Mouse (Mus musculus): ENCODE measurements around the gene Lrig1.
"Not testable (repeated sequence)": the region's sequence is repeated elsewhere in the genome, so short reads cannot be mapped to it uniquely, and the experiment has no call there.

GRCm38 (mm10) chr6:94558603-94559002 is 141.4 kb downstream of the Lrig1 start:
- not testable (repeated sequence) for TF ChIP-seq CTCF (IDR thresholded peaks at IDR 0.05; ENCODE audit: control insufficient read depth, insufficient read depth, insufficient read length); MAX (IDR thresholded peaks at IDR 0.05); MYOG (IDR thresholded peaks at IDR 0.05; ENCODE audit: control insufficient read depth, extremely low read depth, insufficient read length)
